Mouse (Mus musculus) right cerebral cortex, postnatal 36 days (tissue): Measurements from ENCODE around the gene Lrrn2.

Experiments
- DNase-seq, 2 experiments: peaks; one replicate each; pipeline ENCODE4 v3.0.0; 2022; ENCODE audit warnings: low spot score in 2 of 2, mixed read lengths in 1 of 2

Gene Lrrn2

DNA sequence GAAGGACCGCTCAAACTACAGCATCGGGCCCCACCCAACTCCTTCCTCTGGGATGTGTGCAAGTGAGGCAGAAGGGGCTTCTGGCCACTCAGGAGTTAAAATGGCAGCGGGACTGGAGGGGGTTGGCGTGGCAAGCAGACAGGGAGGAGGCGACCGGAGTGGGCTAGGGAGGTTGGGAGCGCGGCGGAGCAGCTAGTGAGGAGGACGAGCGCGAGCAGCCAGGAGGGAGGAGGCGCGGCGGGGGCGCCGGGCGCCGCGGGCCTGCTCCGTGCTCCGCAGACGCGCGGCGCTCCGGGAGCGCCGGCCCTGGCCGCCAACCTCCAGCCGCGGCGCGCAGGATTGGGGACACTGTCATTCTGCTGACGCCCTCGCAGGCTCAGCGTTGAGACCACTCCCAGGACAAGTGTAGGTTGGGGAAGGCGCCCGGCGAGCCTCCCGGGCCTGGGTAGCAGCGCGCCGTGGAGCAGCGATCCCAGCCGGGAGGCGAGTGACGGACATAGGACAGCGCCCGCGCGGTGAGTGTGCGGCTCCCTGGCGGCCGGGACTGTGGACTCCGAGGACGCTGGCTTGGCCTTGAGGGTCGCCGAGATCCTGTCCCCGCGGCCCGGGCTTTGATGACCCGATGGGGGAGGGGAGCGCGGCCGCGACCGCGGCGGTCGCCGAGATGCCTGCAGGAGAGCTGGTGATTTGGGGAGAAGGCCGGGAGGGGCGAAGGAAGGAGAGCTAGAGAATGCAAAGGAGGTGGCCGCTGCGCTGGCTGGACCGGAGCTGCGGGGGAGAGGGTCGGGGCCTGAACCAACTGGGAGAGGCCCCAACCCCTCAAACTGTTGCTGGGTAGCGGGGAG is at the start of gene Lrrn2:
Gene Lrrn2 (plus strand): TSS at position 113 of the 845 bp plus-strand sequence.
- DNase-seq: peak; percentile 62 to 67

DNA sequence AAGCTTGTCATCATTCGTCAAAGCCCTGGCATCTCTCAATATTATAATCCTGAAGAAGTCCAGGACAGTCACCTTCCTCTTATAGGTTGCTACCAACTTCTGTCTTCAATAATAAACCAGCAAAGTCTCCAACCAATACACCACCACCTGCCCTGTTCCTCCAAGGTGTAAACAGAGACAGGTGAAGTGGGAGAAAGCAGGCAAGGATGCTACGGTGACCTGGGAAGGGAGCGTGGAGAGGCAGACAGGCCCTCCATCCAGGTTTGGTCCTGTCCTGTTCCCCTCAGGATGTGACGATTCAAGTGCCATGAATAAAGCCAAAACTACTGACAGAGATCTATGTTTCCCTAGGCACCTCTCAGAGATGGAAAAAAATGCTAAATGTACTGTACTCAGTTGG is 48.1 kb upstream of the Lrrn2 start:
- no peak for DNase-seq

DNA sequence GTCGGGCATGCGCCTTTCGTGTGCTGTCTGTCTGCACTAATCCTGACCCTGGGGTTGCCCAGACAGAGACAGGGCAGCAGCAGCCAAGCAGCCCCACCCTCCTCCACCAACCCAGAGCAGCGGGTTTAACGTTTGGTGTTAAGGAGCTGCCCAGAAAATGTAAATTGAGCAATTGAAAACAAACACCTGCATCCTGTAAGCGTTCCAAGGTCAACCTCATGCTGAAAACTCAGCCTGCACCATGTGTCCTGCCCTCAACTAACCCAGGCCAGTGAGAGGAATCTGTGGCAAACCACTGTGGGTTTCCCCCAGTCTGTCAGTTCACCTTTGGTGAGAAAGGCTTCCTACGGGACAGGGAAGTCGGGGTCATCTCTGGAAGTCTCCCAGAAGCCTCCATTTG is 46.0 kb upstream of the Lrrn2 start:
- no peak for DNase-seq

DNA sequence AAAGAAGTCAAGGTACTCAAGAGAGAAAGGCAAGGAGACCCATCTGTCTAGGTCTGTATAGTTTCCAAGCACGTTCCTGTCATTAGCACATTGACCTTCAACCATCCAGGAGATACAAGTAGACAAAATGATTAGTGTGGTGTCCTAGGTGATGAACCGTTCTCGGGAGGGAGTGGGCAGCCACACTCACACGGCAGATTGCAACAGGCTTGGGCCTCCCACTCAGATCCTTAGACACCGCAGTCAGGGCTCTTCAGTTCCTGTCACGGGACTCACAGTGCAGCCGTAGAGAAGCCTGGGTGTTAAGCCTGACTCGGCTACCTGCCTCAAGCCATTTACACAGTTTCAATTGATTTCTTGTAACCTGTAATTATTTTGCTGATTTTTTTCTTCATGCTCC is 43.2 kb upstream of the Lrrn2 start:
- peak; percentile 22 to 25 for DNase-seq

DNA sequence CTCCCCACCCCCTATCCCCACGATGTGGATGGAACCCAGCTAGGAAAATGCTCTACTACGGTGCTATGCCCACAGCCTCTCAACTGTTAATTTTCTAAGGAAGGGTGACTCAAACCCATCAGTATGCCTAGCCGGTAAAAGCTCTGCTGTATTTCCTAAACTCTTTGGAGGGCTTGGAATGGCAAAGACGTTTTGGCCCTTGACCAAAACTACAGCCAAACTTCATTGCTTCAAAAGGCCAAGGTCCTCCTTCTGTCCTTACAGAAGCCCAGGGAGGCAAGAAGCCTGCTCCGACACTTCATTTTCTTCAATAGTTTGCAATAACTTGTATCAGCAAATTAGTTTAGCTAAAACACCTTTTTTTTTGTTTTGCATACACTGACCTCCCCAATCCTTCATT is 42.4 kb upstream of the Lrrn2 start:
- no peak for DNase-seq

DNA sequence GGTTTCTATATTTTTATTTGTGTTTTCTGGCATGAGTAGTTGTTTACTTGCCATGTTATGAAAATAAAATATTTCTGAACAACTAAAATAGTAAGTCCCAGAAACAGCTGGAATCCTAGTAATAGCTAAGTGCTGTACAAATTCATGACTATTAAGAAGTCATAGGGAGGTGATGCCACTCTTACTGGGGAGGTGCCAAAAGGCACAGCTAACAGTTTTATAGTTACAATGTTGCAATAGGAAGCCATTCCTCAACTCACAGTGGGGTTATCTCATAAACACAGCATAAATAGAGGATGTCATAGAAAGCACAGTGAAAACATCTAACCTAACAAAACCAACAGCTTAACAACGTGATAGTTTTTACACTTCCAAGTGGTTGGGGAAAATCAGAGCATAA is 41.7 kb upstream of the Lrrn2 start:
- no peak for DNase-seq

DNA sequence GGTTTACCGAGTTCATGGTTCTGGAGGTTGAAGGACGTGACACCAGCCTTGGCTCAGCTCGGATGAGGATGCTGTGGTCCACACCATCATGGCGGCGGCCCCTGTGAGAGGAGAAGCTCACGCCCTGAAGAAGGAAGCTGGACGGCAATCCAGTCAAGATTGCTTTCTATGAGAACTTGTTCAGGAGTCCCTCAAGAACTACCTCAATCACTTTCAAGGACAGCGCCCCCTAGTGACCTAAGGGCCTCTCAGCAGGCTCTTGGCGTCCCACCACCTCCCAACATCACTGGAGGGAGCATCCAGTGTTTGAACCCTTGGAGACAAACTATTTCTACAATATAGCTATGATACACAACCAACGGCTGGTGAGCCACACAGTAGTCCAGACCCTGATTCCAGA is 36.5 kb upstream of the Lrrn2 start:
- DNase-seq: no peak

DNA sequence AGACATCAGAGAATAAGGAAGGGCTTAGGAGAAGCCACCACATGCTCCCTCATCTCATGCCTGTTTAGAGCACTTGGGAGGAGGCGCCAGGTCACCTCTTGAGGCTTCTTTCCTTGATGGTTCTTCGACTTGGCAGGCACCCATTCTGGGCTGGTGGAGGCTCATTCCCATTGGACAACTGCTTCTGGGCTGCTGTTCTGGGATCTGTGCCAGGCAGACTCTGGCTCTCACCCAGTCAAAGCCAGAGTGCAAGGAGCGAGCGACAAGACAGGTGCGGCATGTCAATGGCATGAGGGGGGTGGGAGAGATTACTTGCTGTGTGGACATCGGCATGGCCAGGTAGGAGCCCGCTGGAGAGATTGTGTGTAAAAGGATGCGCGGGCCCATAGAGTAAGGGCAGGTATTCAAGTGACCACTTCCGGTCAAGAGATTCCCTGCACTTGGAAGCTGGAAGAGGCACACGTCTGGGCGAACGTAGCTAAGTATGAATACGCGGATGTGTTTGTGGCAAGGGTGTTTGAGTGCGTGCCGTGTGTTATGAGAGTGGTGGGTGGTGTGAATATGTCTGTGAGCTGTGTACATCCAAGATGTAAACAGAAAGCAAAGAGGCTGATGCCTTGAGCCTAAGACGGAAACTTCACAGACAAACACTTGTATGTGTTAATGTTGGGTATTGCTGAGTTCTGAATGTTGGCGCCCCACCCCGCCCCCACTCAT is 35.8 kb upstream of the Lrrn2 start:
- DNase-seq: peak in 1 of 2 experiments; percentile 22

DNA sequence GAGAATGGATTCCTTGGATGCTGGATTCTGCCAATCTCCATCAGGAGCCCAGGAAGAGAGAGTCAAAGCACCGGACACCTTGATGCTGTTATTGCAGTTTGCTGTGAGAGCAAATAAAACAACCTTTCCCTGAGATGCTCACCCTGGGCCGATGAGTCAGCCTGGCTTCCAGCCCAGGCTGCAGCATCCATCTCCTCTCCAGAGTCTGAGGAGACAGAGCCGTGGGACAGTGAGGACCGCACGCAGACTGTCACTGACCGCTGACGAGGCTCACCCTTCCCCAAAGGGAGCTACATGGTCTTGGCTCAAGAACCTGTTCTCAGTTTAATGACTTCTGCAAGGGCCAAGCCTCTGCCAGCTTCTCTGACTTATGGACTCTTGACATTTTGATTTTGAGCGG is 34.3 kb upstream of the Lrrn2 start:
- DNase-seq: no peak

DNA sequence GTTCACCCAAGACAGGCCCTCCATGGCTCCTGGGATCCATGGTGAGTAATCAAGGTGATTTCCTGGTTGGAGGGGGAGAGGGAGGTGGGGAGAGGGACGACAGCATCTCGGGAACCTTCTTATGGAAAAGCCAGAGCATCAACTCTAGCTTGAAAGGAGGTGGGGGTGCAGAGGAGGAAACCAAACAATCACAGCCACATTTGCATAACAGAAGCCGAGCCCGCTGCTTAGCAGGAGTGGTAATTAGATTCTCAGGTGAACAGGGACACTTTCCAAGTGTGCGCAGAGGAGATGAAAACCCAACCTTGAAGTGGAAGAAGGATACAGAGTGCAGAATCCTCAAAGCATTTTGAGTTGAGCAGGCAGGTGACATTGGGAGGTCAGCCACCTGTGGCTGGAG is 29.3 kb upstream of the Lrrn2 start:
- no peak for DNase-seq

DNA sequence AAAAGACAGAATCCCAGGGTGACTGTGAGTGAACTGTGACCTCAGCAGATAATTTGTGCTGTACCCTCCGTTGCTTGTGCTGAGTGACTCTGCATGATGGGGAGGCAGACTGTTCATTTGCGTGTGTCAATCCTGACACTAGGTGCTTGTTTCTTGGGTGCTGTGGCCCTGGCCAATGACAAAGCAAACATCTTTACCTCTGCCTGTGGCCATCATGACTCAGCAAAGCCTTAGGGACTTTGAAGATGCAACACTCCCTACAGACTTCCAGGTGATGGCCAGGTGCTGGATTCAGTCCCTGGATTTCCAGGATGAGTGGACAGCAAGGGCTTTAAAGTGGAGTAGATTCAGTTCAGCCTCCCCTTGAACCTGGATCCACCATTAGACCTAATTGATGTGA is 28.8 kb upstream of the Lrrn2 start:
- no peak for DNase-seq

DNA sequence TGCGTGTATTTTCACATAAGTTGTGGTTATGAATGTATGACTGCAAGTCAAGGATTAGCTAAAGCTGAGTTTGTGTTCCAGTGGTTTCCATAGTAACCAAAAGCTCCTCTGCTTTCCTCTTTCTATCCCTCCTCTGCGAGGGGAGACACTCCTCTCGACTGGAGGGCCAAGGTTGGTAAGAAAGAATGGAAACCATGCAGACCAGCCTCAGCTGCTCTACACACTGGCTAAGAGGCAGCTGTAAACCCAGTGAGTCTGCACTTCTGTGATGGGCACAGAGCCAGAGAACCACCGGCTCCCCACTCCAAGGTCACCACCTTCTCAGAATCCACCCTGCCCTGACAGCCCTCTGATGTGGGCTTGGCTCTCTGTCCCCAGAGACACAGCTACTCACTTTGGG is 28.3 kb upstream of the Lrrn2 start:
- DNase-seq: no peak

DNA sequence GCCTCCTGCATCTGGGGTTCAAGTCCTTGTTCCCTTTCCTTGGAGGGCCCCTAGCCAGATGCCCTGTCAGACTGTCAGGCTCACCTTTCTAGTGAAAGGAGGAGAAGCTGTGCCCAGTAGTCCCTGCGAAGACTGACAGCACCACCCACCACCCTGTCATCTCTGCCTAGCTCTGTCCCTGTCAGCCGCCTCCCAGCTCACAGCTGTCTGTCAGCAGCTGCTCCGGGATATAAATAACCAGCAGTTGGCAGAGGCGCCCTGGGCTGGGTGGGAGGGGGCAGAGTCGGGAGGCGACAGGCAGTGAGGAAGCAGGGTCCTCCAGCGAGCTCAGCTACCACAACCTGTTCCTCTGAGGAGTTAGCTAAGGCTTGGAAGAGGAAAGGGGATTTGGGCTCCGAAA is 26.8 kb upstream of the Lrrn2 start:
- peak; percentile 45 to 51 for DNase-seq

DNA sequence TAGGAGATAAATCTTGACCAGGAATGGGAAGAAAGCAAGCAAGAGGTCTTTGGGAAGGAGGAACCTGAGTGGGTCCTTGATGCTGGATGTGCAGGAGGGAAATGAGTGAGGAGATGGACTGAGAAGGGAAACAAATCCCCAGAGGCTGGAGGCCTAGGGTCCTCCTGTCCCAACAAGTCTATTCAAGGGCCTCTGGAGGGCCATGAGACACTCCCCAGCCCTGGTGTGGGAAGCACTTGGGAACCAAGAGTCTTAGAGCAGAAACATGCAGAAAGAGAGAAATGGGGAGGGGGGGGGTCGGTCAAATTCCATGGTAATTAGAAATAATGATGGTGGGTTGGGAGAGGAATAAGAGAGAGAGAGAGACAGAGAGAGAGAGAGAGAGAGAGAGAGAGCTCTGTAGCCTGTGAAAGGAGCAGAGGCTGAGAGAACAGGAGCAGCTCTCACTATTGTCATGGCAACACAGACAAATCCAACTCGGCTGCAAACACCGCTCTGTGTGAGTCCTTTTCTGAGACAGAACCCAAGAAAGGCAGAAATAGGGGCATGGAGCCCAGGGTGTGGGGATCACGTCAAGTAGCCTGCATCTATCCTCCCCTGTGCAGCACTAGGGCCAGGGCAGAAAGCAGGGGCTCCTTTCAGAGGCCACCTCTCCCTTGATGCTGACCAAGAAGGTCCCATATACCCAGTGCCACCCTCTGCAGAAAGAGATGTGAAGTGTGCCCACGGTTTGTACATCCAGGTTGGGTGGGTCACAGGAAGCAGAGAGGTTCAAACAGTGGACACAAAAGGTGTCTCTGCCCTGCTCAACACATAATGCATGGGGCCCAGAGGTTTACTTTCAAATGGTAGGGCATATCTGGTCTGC is 21.3 kb upstream of the Lrrn2 start:
- DNase-seq: no peak

DNA sequence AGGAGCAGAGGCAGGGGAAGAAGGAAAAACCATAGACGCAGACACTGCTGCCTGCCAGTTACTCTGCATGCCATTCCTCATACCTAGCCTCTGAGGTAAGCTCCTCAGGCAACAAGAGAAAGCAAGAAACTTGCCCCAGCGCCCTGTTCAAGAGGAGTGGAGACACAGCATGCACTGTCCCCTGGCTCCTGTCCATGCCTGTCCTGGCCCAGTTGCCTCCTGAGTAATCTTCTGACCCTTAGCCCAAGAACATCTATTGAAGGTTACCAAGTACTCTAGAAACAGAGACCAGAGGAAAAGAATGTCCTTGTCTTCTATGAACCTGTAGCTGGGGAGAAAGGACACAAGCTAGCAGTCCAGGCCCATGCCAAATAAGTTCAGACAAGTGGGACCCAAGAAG is 15.9 kb upstream of the Lrrn2 start:
- DNase-seq: no peak

DNA sequence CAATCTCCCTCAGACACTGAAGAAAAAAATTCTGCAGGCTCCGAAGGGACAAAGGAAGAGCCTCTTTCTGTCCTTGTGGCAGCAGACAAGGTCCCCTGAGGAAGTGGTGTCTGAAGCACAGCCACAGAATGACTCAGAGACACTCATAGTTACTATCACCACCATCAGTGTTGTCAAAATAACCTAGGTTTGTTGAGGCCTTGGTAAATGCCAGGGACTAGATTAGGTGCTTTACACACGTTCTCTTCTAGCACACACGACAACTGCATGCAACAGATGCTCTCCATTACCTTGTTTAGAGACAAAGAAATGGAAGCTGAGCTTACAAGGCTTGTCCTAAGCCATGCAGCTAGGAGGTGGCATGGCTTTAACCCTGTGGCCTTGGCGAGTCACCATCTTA is 14.5 kb upstream of the Lrrn2 start:
- DNase-seq: no peak

DNA sequence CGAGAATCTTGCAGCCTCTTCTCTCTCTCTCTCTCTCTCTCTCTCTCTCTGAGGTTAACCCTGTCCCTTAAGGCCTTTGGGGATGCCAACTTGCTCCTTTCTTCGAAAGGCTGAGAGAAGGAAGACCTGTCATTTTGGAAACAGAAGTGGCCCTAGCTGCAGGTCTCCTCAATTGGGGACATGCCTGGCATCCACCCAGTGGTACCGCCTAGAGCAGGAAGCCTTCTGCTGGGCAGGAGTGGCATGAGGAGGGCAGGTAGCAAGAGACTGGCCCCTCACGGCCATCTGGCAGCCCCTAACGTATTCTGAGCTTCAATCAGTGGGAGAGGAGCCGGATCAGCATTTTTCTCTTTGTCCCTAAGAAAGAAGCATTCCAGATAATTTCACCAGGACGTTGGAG is 9.7 kb upstream of the Lrrn2 start:
- no peak for DNase-seq

DNA sequence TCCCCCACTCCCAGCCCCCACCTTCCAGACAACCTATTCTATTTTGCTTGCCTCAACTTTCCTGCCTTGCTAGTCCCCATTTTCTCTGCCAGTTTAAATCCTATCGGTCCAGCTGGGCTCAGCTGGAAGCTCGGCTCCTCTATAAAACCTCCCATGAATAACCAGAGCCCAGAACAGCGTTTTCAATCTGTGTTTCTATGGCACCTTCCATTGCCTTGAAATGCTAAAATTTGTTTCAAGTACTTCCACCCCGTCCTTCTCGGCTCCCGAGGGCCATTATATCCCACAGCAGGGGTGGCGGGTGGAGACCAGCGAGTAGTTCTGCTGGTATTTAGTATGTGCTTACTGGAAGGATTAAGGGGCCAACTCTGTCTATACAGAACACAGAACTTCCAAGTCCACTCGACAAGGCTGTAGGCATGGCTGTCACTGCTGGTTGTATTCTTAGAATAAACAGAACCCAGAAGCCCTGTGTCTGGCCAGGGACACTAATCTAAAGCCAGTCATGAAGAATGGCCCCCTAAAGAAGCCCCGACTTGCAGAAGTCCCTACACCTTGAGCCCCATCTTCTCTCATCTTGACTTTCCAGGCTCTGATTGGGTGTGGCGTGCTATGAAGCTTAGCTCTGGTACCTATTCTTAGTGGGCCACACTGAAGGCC is 992 bp upstream of the Lrrn2 start:
- DNase-seq: no peak

DNA sequence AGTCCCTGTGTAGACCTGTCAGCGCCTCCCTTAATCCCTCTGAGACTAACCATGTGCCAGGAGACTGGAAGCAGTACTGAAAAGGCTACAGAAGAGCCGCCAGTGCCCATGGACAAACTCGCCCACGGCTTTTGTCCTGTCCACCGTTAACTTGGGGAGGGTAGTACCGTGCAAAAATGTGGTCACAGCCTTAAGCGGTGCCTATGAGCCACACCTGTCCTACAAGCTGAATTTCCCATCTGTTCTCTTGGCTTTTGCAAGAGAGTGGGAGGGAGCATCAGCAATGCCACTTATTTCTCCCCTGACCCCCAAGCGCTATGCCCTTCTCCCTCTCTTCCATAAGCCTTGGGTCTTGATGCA is 292 bp upstream of the Lrrn2 start:
- DNase-seq: no peak

DNA sequence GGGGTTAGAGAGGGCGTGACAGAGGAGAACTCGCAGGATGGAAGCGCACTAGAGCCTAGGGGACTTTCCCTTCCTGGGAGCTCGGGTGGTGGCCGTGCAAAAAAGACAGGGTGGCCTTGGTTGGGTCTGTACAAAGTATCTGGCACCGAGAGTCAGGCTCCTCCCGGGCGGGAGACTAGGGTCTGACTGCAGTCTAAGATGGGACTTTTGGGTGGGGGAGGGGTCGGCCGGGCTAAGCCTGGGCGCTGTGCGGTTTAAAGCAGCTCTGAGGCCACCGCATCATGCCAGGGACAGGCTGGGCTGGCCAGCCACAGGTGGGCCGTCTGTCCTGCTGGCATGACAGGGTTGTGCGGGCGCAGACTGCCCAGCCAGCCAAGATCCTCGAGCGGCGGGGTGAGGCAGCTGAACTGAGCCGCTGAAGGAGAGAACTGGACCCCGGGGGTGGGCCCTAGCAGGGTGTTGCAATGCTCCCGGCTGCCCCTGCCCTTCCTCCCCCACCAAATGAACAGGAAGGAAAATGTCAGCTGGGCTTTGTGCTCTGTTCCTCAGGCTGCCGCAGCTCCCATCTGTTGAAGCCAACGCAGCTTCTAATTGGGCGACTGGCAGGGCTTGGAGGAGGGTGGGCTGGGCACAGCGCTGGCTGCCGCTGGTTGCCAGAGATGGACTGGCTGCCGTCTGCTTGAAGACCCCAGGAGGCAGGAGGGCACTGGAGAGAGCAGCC is 1.1 kb downstream of the Lrrn2 start:
- peak; percentile 65 to 69 for DNase-seq

DNA sequence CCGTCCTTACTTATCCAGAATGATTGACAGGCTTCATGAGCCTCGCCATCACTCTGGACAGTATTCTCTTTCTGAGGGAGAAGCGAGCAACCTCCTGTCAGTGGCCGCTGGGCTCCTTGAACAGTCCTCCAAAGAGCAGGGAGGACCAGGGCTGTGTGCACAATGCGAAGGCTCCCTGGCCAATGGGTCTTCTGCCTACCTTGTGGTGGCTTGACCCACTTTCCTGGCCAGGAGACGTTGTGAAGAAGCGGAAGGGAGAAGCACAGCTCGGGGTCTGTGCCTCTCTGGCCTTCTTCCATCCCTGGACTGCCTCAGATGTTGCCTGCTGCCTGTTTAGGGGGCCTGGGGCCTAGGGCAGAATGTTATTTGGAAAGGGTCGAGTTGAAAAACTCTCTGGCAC is 1.8 kb downstream of the Lrrn2 start:
- no peak for DNase-seq
